Mouse (Mus musculus) lung, adult 18-20 months (tissue): ENCODE results near the gene Mllt3.

Source experiments
- DNase-seq, 2 experiments: peaks; one replicate each; pipeline ENCODE4 v3.0.0; 2022; ENCODE audit warnings: mixed read lengths in 2 of 2

The Mllt3 gene

DNA sequence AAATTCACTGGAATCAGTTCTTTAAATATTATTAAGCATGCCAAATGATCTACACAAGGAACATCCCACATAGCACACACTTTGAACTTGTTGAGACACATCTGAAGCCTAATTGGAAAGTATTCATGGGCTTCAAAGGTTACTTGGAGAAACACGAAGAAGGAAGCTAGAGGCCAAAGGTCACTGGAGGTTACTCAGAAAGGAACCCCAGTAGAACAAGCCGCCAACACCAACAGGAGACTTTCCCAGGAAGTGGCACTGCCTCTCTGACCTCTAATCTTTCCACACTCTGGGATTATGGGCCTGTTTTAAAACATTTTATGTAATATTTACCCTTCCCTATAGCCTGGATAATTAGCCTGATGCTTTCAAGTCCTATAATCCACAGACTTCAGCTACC, 162.6 kb downstream of the Mllt3 start:
- no peak for DNase-seq

DNA sequence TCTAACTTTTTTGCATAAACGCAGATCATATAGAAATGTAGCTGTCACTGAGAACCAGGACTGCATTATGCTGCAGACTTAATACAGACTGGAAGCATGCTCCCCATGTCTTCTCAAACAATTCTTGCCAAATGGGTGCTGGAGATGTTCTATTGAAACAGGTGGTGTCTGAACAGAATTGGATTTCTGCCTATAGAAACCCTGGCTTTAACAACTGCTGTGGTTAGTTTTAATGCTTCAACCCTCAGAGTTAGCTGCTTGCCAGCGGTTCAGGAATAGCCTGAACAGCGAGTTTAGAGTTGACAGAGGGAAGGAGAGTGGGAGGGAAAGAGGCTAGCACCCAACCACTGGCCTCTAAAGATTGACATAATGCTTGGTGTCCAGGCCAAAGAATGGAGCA, 166.6 kb downstream of the Mllt3 start:
- no peak for DNase-seq

DNA sequence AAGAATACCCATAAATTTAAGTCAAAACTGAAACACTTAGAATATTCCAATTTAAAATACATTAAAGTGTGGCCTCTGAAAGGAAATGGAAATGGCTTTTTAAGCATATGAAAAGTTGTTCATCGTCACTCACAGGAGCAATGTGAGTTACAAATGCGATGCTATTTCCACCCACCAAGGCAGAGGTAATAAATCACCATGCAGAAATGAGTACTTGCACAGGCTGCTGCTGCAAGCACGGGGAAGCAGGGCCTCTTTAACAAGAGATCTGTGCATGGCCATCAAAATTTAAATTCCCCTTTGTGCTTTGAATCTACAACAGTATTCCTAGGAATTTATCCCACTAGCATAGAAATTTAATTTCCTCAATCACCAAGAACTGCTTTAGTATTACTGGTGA, 167.3 kb downstream of the Mllt3 start:
- DNase-seq = no peak

DNA sequence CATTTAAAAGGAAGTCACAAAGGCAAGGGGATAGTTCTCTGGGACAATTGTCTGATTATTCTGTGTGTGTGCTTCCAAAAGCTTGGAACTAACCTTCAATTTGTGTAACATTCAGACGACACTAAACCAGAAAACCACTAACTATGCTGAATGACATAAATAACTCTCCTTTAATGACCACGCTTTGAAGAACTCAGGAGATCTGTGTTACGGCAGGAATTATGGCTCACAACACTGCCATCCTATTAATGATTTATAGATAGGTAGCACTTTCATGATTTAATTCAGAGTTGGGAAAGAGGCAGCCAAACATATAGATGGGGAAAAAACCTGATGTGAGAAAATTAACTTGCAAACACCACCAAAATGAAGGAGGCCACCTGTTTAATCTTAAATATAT, 168.1 kb downstream of the Mllt3 start:
- no peak for DNase-seq

DNA sequence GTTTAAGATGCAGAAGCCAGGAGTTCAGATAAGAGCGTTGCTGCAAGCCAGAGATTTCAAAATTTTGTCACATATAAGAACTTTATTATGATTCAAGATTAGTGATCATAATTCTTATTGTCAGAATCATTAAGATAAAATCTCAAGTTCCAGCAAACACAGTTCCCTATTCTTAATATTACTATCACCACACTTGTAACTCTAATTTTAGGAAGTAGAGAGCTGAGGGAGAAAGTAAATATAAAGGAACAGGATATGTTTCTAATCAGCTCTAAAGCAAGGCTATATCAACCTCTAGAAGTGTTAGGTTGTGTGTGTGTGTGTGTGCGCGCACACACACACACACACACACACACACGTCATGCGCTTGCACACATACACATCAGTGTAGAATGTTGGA, 170.0 kb downstream of the Mllt3 start:
- DNase-seq = no peak

DNA sequence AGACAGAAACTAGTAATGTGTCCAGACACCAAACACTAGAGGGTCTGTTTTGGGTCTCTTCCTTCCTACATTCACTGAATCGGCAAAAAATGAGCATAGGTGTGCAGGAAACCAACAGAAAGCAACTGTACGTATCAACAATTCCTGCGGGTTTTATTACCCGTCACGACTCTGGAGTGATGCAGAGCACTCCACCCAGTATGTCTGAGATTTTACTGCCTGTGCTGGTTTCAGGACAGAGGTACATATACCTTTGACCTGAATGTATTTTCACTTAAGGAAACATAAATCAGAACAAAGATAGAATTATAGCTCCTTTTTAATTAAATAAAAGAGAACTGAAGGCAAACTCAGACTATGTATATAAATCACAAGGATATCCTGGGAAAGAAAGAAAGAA, 172.4 kb downstream of the Mllt3 start:
- DNase-seq = no peak

DNA sequence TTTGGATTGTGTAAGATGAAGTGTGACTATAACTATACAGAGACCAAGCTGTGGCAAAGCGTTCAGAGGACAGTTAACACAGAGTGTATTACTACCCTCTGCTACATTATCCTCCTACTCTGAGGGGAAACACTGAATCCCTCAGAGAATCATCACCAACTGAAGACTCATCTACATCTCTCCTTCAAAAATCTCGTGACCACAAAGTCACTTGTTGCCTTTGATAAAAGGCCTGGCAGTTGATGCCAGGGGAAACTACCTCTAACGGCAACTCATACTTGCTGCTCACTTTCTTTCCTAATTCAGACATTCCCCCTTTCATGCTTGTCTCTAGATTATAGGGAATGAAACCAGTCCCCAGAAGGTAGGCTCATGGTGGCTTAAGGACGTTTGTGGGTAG, 174.0 kb downstream of the Mllt3 start:
- no peak for DNase-seq

DNA sequence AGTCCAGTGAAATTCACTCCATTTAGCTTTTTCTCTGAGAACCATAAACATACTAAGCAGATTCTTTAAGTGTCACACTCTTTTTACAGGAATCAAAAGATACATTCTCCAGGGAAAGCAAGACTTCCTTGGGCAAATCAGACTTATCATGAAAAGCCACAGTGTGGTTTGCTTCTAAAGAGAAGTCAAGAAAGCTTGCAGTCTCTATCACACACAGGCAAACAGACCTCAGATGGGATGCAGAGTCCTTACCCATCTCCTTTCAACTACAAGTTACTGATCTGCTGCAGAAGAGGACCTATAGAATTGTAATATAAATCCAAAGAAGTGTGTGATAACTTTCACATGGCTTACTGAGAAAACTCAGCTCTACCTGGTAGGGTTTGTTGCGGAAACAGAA, 175.2 kb downstream of the Mllt3 start:
- no peak for DNase-seq

- DNase-seq = peak in 1 of 2 experiments; percentile 4
Observed at GRCm38 (mm10) chr4:87852461-87852860, 180.7 kb downstream of the Mllt3 start.

DNA sequence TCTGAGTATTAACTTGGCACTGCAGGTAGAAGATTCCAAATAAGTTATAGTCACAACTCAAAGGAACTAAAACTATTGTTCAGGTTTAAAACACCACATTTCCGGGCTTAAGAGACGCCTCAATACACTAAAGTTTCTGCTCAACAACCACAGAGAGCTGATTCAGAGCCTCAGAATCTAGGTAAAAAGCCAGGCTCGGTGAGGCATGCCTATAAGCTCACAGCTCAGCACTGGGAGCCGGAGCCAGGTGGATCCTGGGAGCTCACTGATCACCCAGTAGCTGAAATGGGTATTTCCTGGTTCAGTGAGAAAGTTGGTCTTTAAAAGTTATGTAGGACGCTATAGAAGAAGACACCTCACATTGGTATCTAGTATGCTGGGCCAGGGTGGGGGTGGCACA, 183.1 kb downstream of the Mllt3 start:
- no peak for DNase-seq

GRCm38 (mm10) chr4:87844668-87845210, 188.4 kb downstream of the Mllt3 start:
- no peak for DNase-seq

GRCm38 (mm10) chr4:87840210-87840910, 192.8 kb downstream of the Mllt3 start:
- DNase-seq = no peak

GRCm38 (mm10) chr4:87838716-87839115, 194.4 kb downstream of the Mllt3 start:
- DNase-seq = no peak

GRCm38 (mm10) chr4:87837471-87838361, 195.4 kb downstream of the Mllt3 start:
- DNase-seq = no peak

- DNase-seq = no peak
Observed at GRCm38 (mm10) chr4:87836257-87836656, 196.9 kb downstream of the Mllt3 start.

DNA sequence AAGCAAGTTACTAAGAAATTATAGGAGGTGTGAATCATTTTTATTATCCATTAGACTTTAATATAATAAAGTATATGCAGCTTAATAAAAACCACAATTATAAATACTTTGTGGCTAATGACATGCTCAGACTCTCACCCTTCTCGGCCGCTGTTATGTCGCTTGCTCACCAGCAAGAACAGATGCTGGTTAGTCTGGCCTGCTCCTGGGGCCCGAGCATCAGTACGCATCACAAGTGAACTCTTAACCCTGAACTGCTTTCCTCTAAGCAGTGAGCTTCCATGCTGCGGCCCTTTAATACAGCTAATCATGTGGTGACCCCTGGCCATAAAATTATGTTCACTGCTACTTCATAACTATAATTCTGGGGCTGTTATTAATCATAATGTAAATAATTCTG, 198.0 kb downstream of the Mllt3 start:
- no peak for DNase-seq

- no peak for DNase-seq
Observed at GRCm38 (mm10) chr4:87834310-87834709, 198.9 kb downstream of the Mllt3 start.

- no peak for DNase-seq
Observed at GRCm38 (mm10) chr4:87830794-87831306, 202.3 kb downstream of the Mllt3 start.

- DNase-seq = no peak
Observed at GRCm38 (mm10) chr4:87829426-87830063, 203.6 kb downstream of the Mllt3 start.

DNA sequence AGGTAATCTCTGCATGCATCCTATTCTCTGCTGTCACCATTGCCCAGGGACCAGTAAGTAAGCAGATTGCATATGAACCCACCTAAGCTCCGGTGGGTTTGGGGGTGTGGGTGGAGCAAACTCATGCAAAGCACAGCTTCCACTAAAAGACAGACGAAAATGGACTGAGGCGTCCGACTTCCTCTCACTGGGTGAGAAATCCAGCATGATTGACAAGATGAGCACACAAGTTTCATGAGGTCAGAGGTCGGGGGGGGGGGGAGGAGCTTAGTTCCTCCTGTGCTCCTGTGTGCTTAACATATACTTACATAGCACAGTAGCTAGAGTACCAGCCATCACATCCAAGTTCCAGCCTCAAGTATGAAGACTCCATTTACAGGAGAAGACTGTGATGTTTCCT, 206.8 kb downstream of the Mllt3 start:
- DNase-seq = no peak

DNA sequence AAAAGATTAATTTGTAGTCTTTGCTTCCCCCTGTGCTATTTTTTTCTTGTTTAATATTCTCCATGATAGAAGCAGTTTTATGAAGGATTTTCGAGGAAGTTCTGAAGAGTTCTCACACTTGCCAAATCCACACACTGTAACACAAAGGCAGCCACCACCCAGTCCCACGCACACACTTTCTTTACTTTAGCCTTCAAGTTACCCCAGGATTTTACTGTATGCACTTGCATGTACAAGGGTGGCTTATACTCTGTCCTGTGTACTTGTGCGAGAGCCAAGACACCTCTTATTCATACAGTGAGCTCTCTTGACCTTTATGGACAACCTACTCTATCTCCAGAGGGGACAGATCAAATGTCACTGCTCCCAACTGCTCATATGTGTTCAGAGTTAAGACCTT, 209.5 kb downstream of the Mllt3 start:
- DNase-seq = peak in 1 of 2 experiments; percentile 17

- DNase-seq = no peak
Observed at GRCm38 (mm10) chr4:87823191-87823590, 210.0 kb downstream of the Mllt3 start.

- no peak for DNase-seq
Observed at GRCm38 (mm10) chr4:87820911-87821310, 212.3 kb downstream of the Mllt3 start.
